Mouse (Mus musculus): ENCODE data around the gene Igfbp2.
A peak's percentile ranks its signal among the peaks of the same experiment; 100 is the strongest.

Gene Igfbp2

GRCm38 (mm10) chr1:72873078-72873477 lies 48.8 kb downstream of the Igfbp2 start:
- DNase-seq (ENCODE audit: low spot score): peak; percentile 65

- DNase-seq (ENCODE audit: low spot score): peak; percentile 75
These were observed 49.4 kb downstream of the Igfbp2 start for GRCm38 (mm10) chr1:72873511-72874286.

GRCm38 (mm10) chr1:72874287-72875211 lies 50.2 kb downstream of the Igfbp2 start, which contains the start of gene Igfbp5:
TSS of gene Igfbp5 (minus strand) at chr1:72874884.
- DNase-seq (ENCODE audit: low spot score): peak; percentile 84

- DNase-seq (ENCODE audit: low spot score): no peak
These were observed 51.4 kb downstream of the Igfbp2 start for GRCm38 (mm10) chr1:72875708-72876107.

GRCm38 (mm10) chr1:72876111-72876510 lies 51.8 kb downstream of the Igfbp2 start:
- DNase-seq (ENCODE audit: low spot score): peak; percentile 65

GRCm38 (mm10) chr1:72877892-72878291 lies 53.6 kb downstream of the Igfbp2 start:
- peak; percentile 79 for DNase-seq (ENCODE audit: low spot score)

- no peak for DNase-seq (ENCODE audit: low spot score)
These were observed 54.4 kb downstream of the Igfbp2 start for GRCm38 (mm10) chr1:72878473-72879318.

GRCm38 (mm10) chr1:72879319-72879634 lies 55.0 kb downstream of the Igfbp2 start:
- no peak for DNase-seq (ENCODE audit: low spot score)

- DNase-seq (ENCODE audit: low spot score): no peak
These were observed 61.0 kb downstream of the Igfbp2 start for GRCm38 (mm10) chr1:72885111-72885818.

GRCm38 (mm10) chr1:72885819-72886169 lies 61.5 kb downstream of the Igfbp2 start:
- no peak for DNase-seq (ENCODE audit: low spot score)

GRCm38 (mm10) chr1:72887910-72888309 lies 63.6 kb downstream of the Igfbp2 start:
- DNase-seq (ENCODE audit: low spot score): no peak

GRCm38 (mm10) chr1:72895821-72896220 lies 71.5 kb downstream of the Igfbp2 start:
- no peak for DNase-seq (ENCODE audit: low spot score)

Measured in embryo, embryonic 10.5 days (tissue).